Mouse (Mus musculus) kidney, adult 2 months (tissue): ENCODE results near the gene Grik4. TPM values are rescaled to one million over a fixed set of nuclear protein-coding genes. Genes with fewer than 3 reads are reported as not detected.

Experiments
- DNase-seq: peaks from one replicate; pipeline ENCODE4 v3.0.0; 2021
- H3K27ac ChIP-seq: fragments of 200-500 bp; 2 replicates; pipeline ENCODE4 v1.5.1; 2012; ENCODE audit warnings: low read depth, low read length, control low read depth, inconsistent platforms; ENCODE audit not compliant: insufficient read depth
- H3K27me3 ChIP-seq: fragments of 200-500 bp; replicated peaks from 2 replicates; pipeline ENCODE4 v1.6.1; 2012; ENCODE audit warnings: mild to moderate bottlenecking, moderate library complexity, low read length, inconsistent platforms; ENCODE audit not compliant: control insufficient read depth, insufficient read depth
- H3K36me3 ChIP-seq: fragments of 200-500 bp; 2 replicates; pipeline ENCODE4 v1.6.1; 2012; ENCODE audit warnings: mild to moderate bottlenecking, moderate library complexity, low read length, inconsistent platforms; ENCODE audit not compliant: control insufficient read depth, insufficient read depth
- H3K4me1 ChIP-seq: fragments of 200-500 bp; 2 replicates; pipeline ENCODE4 v1.6.1; 2011; ENCODE audit warnings: low read length; ENCODE audit not compliant: control insufficient read depth, insufficient read depth
- H3K4me3 ChIP-seq: fragments of 200-500 bp; 2 replicates; pipeline ENCODE4 v1.5.1; 2011; ENCODE audit warnings: mild to moderate bottlenecking, low read depth, low read length, control low read depth; ENCODE audit not compliant: insufficient read depth
- CTCF ChIP-seq: fragments of 200-500 bp; conservative IDR thresholded peaks from 2 replicates; pipeline ENCODE4 v1.5.1; 2011; ENCODE audit warnings: low read depth, mild to moderate bottlenecking, control low read depth, low read length, moderate library complexity, mixed read lengths; ENCODE audit not compliant: insufficient read depth, insufficient read length
- POLR2A ChIP-seq: fragments of 200-500 bp; IDR thresholded peaks from one replicate; pipeline ENCODE4 v1.6.1; 2011; ENCODE audit warnings: low read depth, low read length, control low read depth
- WGBS: fragments of 180-500 bp; shearing (Covaris S2); methylation state at CpG from one replicate; pipeline ENCODE4 v1.1.7; 2018; 5-methylcytosine and 5-hydroxymethylcytosine counted together
- polyA plus RNA-seq: library from polyadenylated mRNA; depleted of rRNA; stranded (reverse); fragments of >200 nt; gene quantifications from 2 replicates; pipeline ENCODE4 v1.2.3, GENCODE M21; 2012

Gene Grik4
- polyA plus RNA-seq, 1 experiment = 0.05 TPM

DNA sequence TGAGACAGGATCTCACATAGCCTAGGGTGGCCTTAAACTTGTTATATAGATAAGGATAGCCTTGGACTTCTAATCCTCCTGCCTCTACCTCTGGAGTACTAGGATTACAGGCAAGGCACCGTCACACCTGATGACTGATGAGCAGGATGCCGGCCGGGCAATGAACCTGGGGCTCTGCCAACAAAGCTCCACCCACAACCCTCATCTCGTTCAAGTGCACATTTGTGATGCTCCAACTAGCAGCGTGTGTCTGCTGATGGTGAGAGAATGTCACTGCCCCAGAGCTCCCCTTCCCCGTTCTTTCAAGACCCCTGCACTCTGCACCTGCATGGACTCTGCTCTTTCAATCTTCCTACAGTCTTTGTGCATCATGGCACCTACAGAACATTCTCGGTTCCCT, 12.1 kb downstream of the Grik4 start:
- Histone ChIP-seq H3K4me3 (no peak overlapping the region), H3K4me1 (no peaks in the 10 kb centered on the region), H3K36me3 (no peaks in the 10 kb centered on the region), H3K27me3 (no peaks in the 10 kb centered on the region), H3K27ac (no peak overlapping the region)
- 29% methylated on average over 7 of the region's 7 CpGs for WGBS
- TF ChIP-seq POLR2A = no peak
- no peak for TF ChIP-seq CTCF
- DNase-seq = peak; percentile 10

- TF ChIP-seq POLR2A = no peak
- no peak for TF ChIP-seq CTCF
- DNase-seq = no peak
- Histone ChIP-seq H3K4me1 (no peaks in the 10 kb centered on the region), H3K36me3 (no peaks in the 10 kb centered on the region), H3K27me3 (no peaks in the 10 kb centered on the region), H3K27ac (no peak overlapping the region), H3K4me3 (no peak overlapping the region)
- 70% methylated on average over 10 of the region's 10 CpGs for WGBS
Observed at GRCm38 (mm10) chr9:42927498-42927897, 16.8 kb downstream of the Grik4 start.

DNA sequence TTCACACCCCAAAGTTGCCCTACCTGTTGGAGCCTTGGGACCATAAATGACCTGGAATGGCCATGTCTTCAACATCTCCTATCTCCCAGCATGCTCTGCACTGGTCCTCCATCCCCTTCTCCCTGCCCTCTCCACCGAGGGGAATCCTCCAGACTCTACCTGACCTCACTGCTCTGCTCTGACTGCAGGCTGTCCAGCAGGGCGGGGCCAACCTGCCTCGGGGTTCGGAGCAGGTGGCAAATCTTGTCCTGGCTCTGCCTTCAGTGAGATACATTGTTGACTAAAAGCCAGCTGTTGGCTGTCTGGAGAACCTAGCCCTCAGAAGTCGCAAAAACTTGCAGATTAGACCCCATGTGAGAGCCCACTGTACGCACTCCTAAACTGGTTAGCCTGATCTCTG, 17.7 kb downstream of the Grik4 start:
- 82% methylated on average over 6 of the region's 6 CpGs for WGBS
- DNase-seq = no peak
- no peak overlapping the region for H3K27ac ChIP-seq
- H3K4me3 ChIP-seq = no peak overlapping the region
- H3K4me1 ChIP-seq = no peaks in the 10 kb centered on the region
- H3K27me3 ChIP-seq = no peaks in the 10 kb centered on the region
- H3K36me3 ChIP-seq = no peaks in the 10 kb centered on the region
- TF ChIP-seq CTCF (no peak), POLR2A (no peak)

GRCm38 (mm10) chr9:42921830-42922229, 22.5 kb downstream of the Grik4 start:
- no peak overlapping the region for H3K4me3 ChIP-seq
- H3K4me1 ChIP-seq = no peaks in the 10 kb centered on the region
- TF ChIP-seq POLR2A (no peak), CTCF (no peak)
- WGBS = 90% methylated on average over 4 of the region's 4 CpGs
- H3K36me3 ChIP-seq = no peaks in the 10 kb centered on the region
- H3K27me3 ChIP-seq = no peaks in the 10 kb centered on the region
- no peak for DNase-seq
- H3K27ac ChIP-seq = no peak overlapping the region

DNA sequence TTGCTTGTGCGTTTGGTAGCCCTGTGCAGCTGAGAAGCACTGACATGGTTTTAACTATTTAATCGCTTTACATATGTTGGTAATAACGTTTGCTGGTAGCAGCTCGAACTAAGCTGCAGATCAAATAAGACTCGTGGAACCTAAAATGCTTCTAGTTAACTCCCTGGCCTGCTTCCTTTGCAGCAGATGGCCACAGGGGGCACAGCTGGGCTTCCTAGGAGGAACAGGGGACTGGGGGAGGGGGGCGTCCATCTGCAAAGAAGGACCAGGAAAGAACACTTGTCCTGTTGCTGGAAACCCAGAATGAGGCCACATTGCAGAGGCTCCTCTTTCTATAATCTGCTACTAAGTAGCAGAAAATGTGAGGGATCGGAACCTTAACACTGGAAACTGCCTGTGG, 24.1 kb downstream of the Grik4 start:
- TF ChIP-seq CTCF = no peak
- no peak for TF ChIP-seq POLR2A
- Histone ChIP-seq H3K27ac (no peak overlapping the region), H3K36me3 (no peaks in the 10 kb centered on the region), H3K27me3 (no peaks in the 10 kb centered on the region), H3K4me3 (no peak overlapping the region), H3K4me1 (no peaks in the 10 kb centered on the region)
- DNase-seq = no peak
- WGBS = 61% methylated on average over 7 of the region's 7 CpGs

DNA sequence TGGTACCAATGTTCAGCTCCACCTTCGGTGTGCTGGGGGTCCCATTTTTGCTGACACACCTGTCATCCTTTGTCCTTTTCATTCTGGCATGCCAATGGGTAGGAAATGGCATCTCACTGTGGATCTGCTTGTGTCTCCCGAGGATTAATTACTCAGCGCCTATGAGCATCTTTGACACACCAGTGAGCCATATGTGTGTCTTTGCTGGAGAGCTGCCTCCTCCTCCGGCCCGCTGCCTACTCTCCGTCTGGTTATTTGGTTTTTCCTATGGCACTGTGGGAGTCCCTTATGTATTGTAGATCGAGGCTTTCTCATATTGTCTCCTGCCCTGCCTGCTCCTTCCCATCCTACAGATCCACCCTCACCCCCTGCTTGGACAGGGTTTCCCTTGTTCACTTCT, 26.4 kb downstream of the Grik4 start:
- no peaks in the 10 kb centered on the region for H3K27me3 ChIP-seq
- WGBS = 90% methylated on average over 7 of the region's 7 CpGs
- TF ChIP-seq POLR2A (no peak), CTCF (no peak)
- no peak overlapping the region for H3K4me3 ChIP-seq
- H3K36me3 ChIP-seq = no peaks in the 10 kb centered on the region
- DNase-seq = no peak
- no peaks in the 10 kb centered on the region for H3K4me1 ChIP-seq
- no peak overlapping the region for H3K27ac ChIP-seq

GRCm38 (mm10) chr9:42913201-42913600, 31.1 kb downstream of the Grik4 start:
- H3K27ac ChIP-seq = no peak overlapping the region
- TF ChIP-seq CTCF = no peak
- no peak for TF ChIP-seq POLR2A
- DNase-seq = no peak
- no peaks in the 10 kb centered on the region for H3K36me3 ChIP-seq
- 64% methylated on average over 2 of the region's 2 CpGs for WGBS
- no peak overlapping the region for H3K4me3 ChIP-seq
- no peaks in the 10 kb centered on the region for H3K4me1 ChIP-seq
- H3K27me3 ChIP-seq = no peaks in the 10 kb centered on the region
